Mouse (Mus musculus) thymus, adult 2 months (tissue): ENCODE measurements around the gene Tacstd2. TPM values are rescaled to one million over a fixed set of nuclear protein-coding genes. Genes with fewer than 3 reads are reported as not detected.
"Not testable (repeated sequence)": the region's sequence is repeated elsewhere in the genome, so short reads cannot be mapped to it uniquely, and the experiment has no call there.

Experiments used
- DNase-seq: peaks from one replicate; pipeline ENCODE4 v3.0.0; 2021
- H3K27ac ChIP-seq: fragments of 200-500 bp; 2 replicates; pipeline ENCODE4 v1.5.1; 2012; ENCODE audit warnings: low read length, control low read depth; ENCODE audit not compliant: control insufficient read depth, insufficient read depth
- H3K27me3 ChIP-seq: fragments of 200-500 bp; 2 replicates; pipeline ENCODE4 v1.6.1; 2012; ENCODE audit warnings: mild to moderate bottlenecking, low read length, moderate library complexity, mixed read lengths; ENCODE audit not compliant: control insufficient read depth, insufficient read depth
- H3K36me3 ChIP-seq: fragments of 200-500 bp; 2 replicates; pipeline ENCODE4 v1.6.1; 2012; ENCODE audit warnings: mild to moderate bottlenecking, low read length, moderate library complexity; ENCODE audit not compliant: control insufficient read depth, insufficient read depth
- H3K4me1 ChIP-seq: fragments of 200-500 bp; replicated peaks from 2 replicates; pipeline ENCODE4 v1.6.1; 2012; ENCODE audit warnings: low read length; ENCODE audit not compliant: control insufficient read depth, insufficient read depth
- H3K4me3 ChIP-seq: fragments of 200-500 bp; 2 replicates; pipeline ENCODE4 v1.5.1; 2012; ENCODE audit warnings: mild to moderate bottlenecking, low read length, control low read depth, moderate library complexity; ENCODE audit not compliant: control insufficient read depth, insufficient read depth
- CTCF ChIP-seq: fragments of 200-500 bp; IDR thresholded peaks from 2 replicates; pipeline ENCODE4 v1.5.1; 2012; ENCODE audit warnings: mild to moderate bottlenecking, control low read depth, low read length, moderate library complexity, borderline replicate concordance; ENCODE audit not compliant: control insufficient read depth, poor library complexity, insufficient read depth; ENCODE audit errors: extremely low read depth
- POLR2A ChIP-seq: fragments of 200-500 bp; IDR thresholded peaks from 2 replicates; pipeline ENCODE4 v1.6.1; 2012; ENCODE audit warnings: mild to moderate bottlenecking, low read length, control low read depth, moderate library complexity; ENCODE audit not compliant: control insufficient read depth, poor library complexity, insufficient read depth; ENCODE audit errors: extremely low read depth
- WGBS: fragments of 180-500 bp; shearing (Covaris S2); methylation state at CpG from one replicate; pipeline ENCODE4 v1.1.7; 2018; 5-methylcytosine and 5-hydroxymethylcytosine counted together
- polyA plus RNA-seq: library from polyadenylated mRNA; depleted of rRNA; stranded (reverse); fragments of >200 nt; gene quantifications from 2 replicates; pipeline ENCODE4 v1.2.3, GENCODE M21; 2012

Gene Tacstd2
- polyA plus RNA-seq, 1 experiment, result 17.6 TPM

GRCm38 (mm10) chr6:67532665-67533440 is 2.7 kb downstream of the Tacstd2 start:
- Histone ChIP-seq H3K36me3 (no peaks in the 10 kb centered on the region), H3K27me3 (peaks cover 12% of the 10 kb centered on the region; the same call in 1 of the 2 replicates), H3K4me3 (peak overlapping the region; percentile 36), H3K4me1 (peaks cover 34% of the 10 kb centered on the region), H3K27ac (no peak overlapping the region)
- WGBS, result 2% methylated on average over 29 of the region's 29 CpGs
- no peak for TF ChIP-seq CTCF
- no peak for TF ChIP-seq POLR2A
- peak; percentile 49 for DNase-seq

DNA sequence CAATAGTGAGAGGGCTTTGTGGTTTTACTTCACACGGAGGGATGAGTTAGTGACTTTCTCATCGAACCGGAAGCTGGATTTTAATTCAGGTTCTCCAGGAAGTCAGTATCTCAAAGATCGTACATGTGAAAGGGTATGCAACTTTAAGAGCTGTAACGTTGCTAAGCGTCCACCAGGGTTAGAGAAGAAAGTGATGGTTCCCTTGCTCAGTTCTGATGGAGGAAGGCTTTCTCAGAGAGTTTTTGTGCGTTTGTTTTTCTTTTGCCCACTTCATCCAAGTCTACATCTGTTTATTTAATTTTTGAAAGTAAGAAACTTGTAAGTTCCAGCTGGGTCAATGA is 3.8 kb downstream of the Tacstd2 start:
- no peak for TF ChIP-seq POLR2A
- TF ChIP-seq CTCF, result no peak
- DNase-seq, result no peak
- H3K4me3 ChIP-seq, result no peak overlapping the region
- no peak overlapping the region for H3K27ac ChIP-seq
- 36% methylated on average over 7 of the region's 7 CpGs for WGBS
- peaks cover 12% of the 10 kb centered on the region; the same call in 1 of the 2 replicates for H3K27me3 ChIP-seq
- no peaks in the 10 kb centered on the region for H3K36me3 ChIP-seq
- H3K4me1 ChIP-seq, result peaks cover 34% of the 10 kb centered on the region

- WGBS, result 44% methylated on average over 9 of the region's 9 CpGs
- no peak for TF ChIP-seq POLR2A
- no peak for TF ChIP-seq CTCF
- H3K4me1 ChIP-seq, result peaks cover 34% of the 10 kb centered on the region
- H3K27me3 ChIP-seq, result peaks cover 12% of the 10 kb centered on the region; the same call in 1 of the 2 replicates
- H3K36me3 ChIP-seq, result no peaks in the 10 kb centered on the region
- H3K4me3 ChIP-seq, result no peak overlapping the region
- DNase-seq, result peak; percentile 39
- H3K27ac ChIP-seq, result no peak overlapping the region
Measured at GRCm38 (mm10) chr6:67530992-67531821, 4.4 kb downstream of the Tacstd2 start.

DNA sequence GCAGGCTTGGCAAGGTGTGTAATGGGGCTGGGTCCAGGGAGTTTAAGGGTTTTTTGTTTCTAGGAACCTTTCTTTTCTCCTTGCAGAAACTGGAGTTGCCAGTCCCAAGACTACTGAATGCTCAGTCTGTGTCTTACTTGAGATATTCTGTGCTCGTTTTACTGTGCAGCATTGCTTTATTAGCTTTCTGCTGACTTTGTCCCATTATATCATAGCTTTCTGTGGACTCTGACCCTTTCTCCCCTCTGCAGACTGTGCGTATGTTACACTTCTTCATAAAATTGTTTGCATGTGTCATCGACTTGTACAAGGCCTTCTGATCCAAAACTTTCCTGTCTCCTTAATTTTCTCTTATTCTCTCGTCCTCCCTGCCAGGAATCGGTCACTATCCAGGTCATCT is 9.2 kb downstream of the Tacstd2 start:
- DNase-seq, result no peak
- Histone ChIP-seq H3K27ac (no peak overlapping the region), H3K4me3 (no peak overlapping the region), H3K36me3 (no peaks in the 10 kb centered on the region), H3K27me3 (no peaks in the 10 kb centered on the region), H3K4me1 (peaks cover 2% of the 10 kb centered on the region)
- TF ChIP-seq POLR2A, result no peak
- TF ChIP-seq CTCF, result no peak
- 94% methylated on average over 5 of the region's 5 CpGs for WGBS

DNA sequence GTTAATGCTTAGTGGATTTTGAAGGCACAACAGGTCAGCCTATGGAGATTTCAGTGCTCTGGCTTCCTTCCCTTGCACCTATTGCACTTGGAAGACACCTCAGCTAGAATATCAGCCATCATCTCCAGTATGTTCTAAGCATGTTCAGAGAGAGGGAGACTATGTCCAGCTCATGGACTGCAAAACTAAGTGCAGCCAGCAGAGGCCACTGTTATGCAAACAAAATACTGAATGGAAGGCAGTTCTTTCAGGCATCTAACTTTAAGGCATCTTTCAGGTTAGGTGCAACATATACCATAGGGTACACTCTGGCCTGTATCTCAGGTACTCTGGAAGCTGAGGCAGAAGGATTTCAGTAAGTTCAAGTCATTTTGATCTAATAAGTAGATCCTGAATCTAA is 24.8 kb downstream of the Tacstd2 start:
- H3K4me1 ChIP-seq, result no peaks in the 10 kb centered on the region
- H3K27ac ChIP-seq, result no peak overlapping the region
- peak; percentile 67 for DNase-seq
- no peak for TF ChIP-seq CTCF
- no peak for TF ChIP-seq POLR2A
- H3K4me3 ChIP-seq, result no peak overlapping the region
- H3K27me3 ChIP-seq, result no peaks in the 10 kb centered on the region
- no peaks in the 10 kb centered on the region for H3K36me3 ChIP-seq

- not testable (repeated sequence) for H3K4me1 ChIP-seq, DNase-seq, H3K4me3 ChIP-seq, H3K27ac ChIP-seq, H3K36me3 ChIP-seq, H3K27me3 ChIP-seq
- 96% methylated on average over 2 of the region's 6 CpGs for WGBS
Measured at GRCm38 (mm10) chr6:67501938-67502337, 33.7 kb downstream of the Tacstd2 start.
